ENCODE assay signal across 8 mouse cellular contexts in the genomic region with DNA sequence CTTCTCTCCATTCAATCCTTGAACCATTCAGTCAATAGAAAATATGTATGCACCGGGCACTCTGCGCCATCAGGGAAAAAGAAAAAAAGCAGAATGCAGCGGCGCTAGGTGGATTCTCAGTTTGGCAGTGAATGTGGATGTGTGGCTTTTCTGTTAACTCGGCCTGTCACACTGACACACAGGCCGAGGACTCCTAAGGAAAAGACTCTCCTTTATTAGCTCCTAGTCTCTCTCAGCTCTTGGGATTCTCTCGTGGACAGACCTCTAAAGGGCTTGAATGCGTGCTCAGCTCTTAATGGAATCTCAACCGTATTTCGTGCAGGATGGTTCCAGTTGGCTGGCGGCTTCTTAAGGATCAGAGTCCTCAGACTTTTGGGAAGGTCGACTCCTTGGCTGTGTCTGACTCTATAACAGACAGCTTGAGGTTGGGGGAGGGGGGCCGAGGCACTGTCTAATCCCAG. TPM values are rescaled to one million over a fixed set of nuclear protein-coding genes. Genes with fewer than 3 reads are reported as not detected.
DNase-seq lines count a peak whose midpoint lies in the region; ATAC-seq lines count a peak whose summit lies in the region.

No protein-coding gene starts in this region.

- H3K27me3 ChIP-seq in megakaryocyte, embryonic 14.5 days (replicated peaks) = no peaks in the 10 kb centered on the region
- peaks cover 34% of the 10 kb centered on the region for H3K27me3 ChIP-seq in forebrain, embryonic 10.5 days (ENCODE audit: poor library complexity, severe bottlenecking)
- H3K27me3 ChIP-seq in midbrain, embryonic 11.5 days (ENCODE audit: control insufficient read depth, insufficient read depth, low read length) = no peaks in the 10 kb centered on the region

- H3K9me3 ChIP-seq in megakaryocyte, embryonic 14.5 days = no peaks in the 10 kb centered on the region
- no peaks in the 10 kb centered on the region for H3K9me3 ChIP-seq in forebrain, embryonic 10.5 days
- H3K9me3 ChIP-seq in midbrain, embryonic 11.5 days (ENCODE audit: control insufficient read depth, low read length) = no peaks in the 10 kb centered on the region

- DNase-seq in adrenal gland, adult 8-10 months = peak; percentile 11
- DNase-seq in adrenal gland, postnatal 25 days = no peak
- no peak for DNase-seq in forebrain, embryonic 10.5 days (ENCODE audit: extremely low spot score, low spot score)
- peak; percentile 49 for DNase-seq in kidney, adult 18-20 months
- DNase-seq in midbrain, embryonic 11.5 days (ENCODE audit: low spot score, missing footprints) = peak; percentile 93
- DNase-seq in urinary bladder, postnatal 4 days (ENCODE audit: low spot score in 2 of 2) = no peak

- peak overlapping the region; percentile 95 for H3K4me3 ChIP-seq in megakaryocyte, embryonic 14.5 days (replicated peaks)
- peak overlapping the region; percentile 86 for H3K4me3 ChIP-seq in forebrain, embryonic 10.5 days
- peak overlapping the region; percentile 81 for H3K4me3 ChIP-seq in midbrain, embryonic 11.5 days (ENCODE audit: low read depth, low read length)

- peak overlapping the region; percentile 96 for H3K27ac ChIP-seq in forebrain, embryonic 10.5 days
- H3K27ac ChIP-seq in midbrain, embryonic 11.5 days (ENCODE audit: low read depth, low read length) = peak overlapping the region; percentile 68; the same call in 1 of the 2 replicates

- H3K4me1 ChIP-seq in megakaryocyte, embryonic 14.5 days = peaks cover 41% of the 10 kb centered on the region
- H3K4me1 ChIP-seq in forebrain, embryonic 10.5 days = peaks cover 54% of the 10 kb centered on the region
- H3K4me1 ChIP-seq in midbrain, embryonic 11.5 days (ENCODE audit: control insufficient read depth, insufficient read depth, low read length) = peaks cover 22% of the 10 kb centered on the region

- H3K36me3 ChIP-seq in megakaryocyte, embryonic 14.5 days (replicated peaks; ENCODE audit: low read length) = peaks cover 28% of the 10 kb centered on the region
- peaks cover 29% of the 10 kb centered on the region for H3K36me3 ChIP-seq in forebrain, embryonic 10.5 days (replicated peaks)
- H3K36me3 ChIP-seq in midbrain, embryonic 11.5 days (ENCODE audit: control insufficient read depth, insufficient read depth, low read length) = peaks cover 7% of the 10 kb centered on the region

- no peak for ATAC-seq in megakaryocyte, adult 5-6 weeks (ENCODE audit: poor library complexity, severe bottlenecking)
- no peak for ATAC-seq in midbrain, embryonic 11.5 days (ENCODE audit: low FRiP score)

- peak overlapping the region; percentile 90 for H3K9ac ChIP-seq in midbrain, embryonic 11.5 days (ENCODE audit: low read length)

- 7% methylated on average over 13 of the region's 13 CpGs for WGBS in forebrain, embryonic 10.5 days
- WGBS in midbrain, embryonic 11.5 days = 3% methylated on average over 13 of the region's 13 CpGs

- H3K4me2 ChIP-seq in midbrain, embryonic 11.5 days = peak overlapping the region; percentile 85

RNA-seq across cellular contexts. Expression of a gene that starts 0.6 kb away (rescaled TPM):
- 100 to 1,000 TPM; 161 to 210 (median 183) TPM for total RNA-seq in adrenal gland, adult 8-10 months (2022)
- 134 and 159 TPM in 2 replicates for total RNA-seq in adrenal gland, postnatal 25 days (2021)
- polyA plus RNA-seq in megakaryocyte, embryonic 14.5 days (2012; ENCODE audit: insufficient read depth, low replicate concordance) = 25.5 and 45.6 TPM in 2 replicates
- 75.2 and 75.9 TPM in 2 replicates for total RNA-seq in megakaryocyte, adult 5-6 weeks (2015)
- 119 and 127 TPM in 2 replicates for total RNA-seq in megakaryocyte, adult 5-6 weeks (2017)
- polyA plus RNA-seq in forebrain, embryonic 10.5 days (2016; fragmentation: Nextera tagmentation; extraction: Ambion mirVana) = 492 and 499 TPM in 2 replicates
- 477 and 504 TPM in 2 replicates for polyA plus RNA-seq in midbrain, embryonic 11.5 days (2014; fragmentation: Nextera tagmentation; extraction: Ambion mirVana)

RNA-seq across cellular contexts. Expression of a gene that starts 59.7 kb away (rescaled TPM):
- 10 to 100 TPM; 15.1 to 24.6 (median 19.1) TPM for total RNA-seq in adrenal gland, adult 8-10 months (2022)
- total RNA-seq in adrenal gland, postnatal 25 days (2021) = 17.3 and 17.9 TPM in 2 replicates
- polyA plus RNA-seq in megakaryocyte, embryonic 14.5 days (2012; ENCODE audit: insufficient read depth, low replicate concordance) = 15.4 and 16.6 TPM in 2 replicates
- total RNA-seq in megakaryocyte, adult 5-6 weeks (2015) = 20.8 and 24.5 TPM in 2 replicates
- total RNA-seq in megakaryocyte, adult 5-6 weeks (2017) = 20.2 and 30.7 TPM in 2 replicates
- polyA plus RNA-seq in forebrain, embryonic 10.5 days (2016; fragmentation: Nextera tagmentation; extraction: Ambion mirVana) = 2.6 and 2.7 TPM in 2 replicates
- 5.9 and 7.1 TPM in 2 replicates for polyA plus RNA-seq in midbrain, embryonic 11.5 days (2014; fragmentation: Nextera tagmentation; extraction: Ambion mirVana)

Comparison
In these comparisons a context has a peak if more than half of its experiments do, and no peak if none do; other contexts are left out.
1. DNase-seq: peak in adrenal gland, adult 8-10 months (single experiment), kidney, adult 18-20 months (single experiment) and midbrain, embryonic 11.5 days (single experiment); none in adrenal gland, postnatal 25 days (single experiment), forebrain, embryonic 10.5 days (single experiment) and urinary bladder, postnatal 4 days (0 of 2).
2. Peak in every context shown above with its lines, with median percentiles within 50 percentile points of each other: H3K4me3 ChIP-seq.